Mouse (Mus musculus) adrenal gland, adult 2 months (tissue): ENCODE measurements at regions not wholly inside any gene's neighbourhood (a gene's known extent, or its start where the extent isn't known, plus 50 kb on each side); places are given as distances from the start of the nearest gene placed in this dataset.

ENCODE experiments used
- DNase-seq: peaks from one replicate; pipeline ENCODE4 v3.0.0; 2021

DNA sequence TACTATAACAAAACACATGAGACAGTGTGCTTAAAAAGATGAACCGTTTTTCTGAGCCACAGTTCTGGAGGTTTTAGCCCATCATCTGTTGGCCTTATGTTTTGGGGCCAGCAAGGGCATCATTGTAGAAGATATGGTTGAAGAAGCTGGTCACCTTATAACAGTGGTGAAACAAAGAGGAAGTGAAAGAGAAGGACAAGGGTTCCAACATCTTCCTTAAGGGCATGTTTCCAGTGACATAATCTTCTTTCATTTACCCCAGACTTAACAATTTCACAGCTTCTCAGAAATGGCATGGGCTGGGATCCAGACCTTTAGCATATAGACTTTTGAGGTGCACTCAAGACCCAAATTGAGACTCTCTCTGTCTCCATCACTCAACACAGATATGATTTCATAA is 259.5 kb downstream of the 1700064H15Rik start:
- no peak for DNase-seq

GRCm38 (mm10) chr3:19367761-19368160 is 260.7 kb downstream of the 1700064H15Rik start:
- no peak for DNase-seq
